Mouse (Mus musculus): ENCODE data around the gene Fam19a1.

DNA sequence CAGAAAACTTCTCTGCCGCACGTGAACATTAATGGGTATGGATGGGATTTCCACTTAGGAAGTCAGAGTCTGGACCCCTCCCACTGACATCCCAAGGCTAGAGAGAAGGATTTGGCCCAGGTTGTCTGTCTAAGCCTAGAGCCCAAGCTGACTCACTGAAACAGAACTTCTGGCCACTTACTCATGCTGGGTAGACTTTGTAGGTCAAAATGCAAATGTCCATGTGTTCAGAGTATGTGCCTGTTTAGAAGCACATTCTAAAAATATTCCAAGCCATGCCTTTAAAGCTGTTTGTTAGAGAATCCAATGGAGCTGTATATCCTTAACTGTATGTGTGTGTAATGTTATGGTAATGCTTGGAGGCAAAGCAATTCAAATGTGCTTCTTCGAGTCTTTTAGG is 145.7 kb downstream of the Fam19a1 start:
- no peak for TF ChIP-seq CTCF (IDR thresholded peaks at IDR 0.05; ENCODE audit: extremely low read depth, insufficient read depth, insufficient read length, insufficient replicate concordance)
- TF ChIP-seq POLR2A (IDR thresholded peaks at IDR 0.05; ENCODE audit: low read depth, low read length): no peak
